Mouse (Mus musculus) urinary bladder, postnatal 14 days (tissue): Measurements from ENCODE around the gene Zfp746.

ENCODE experiments used
- DNase-seq: peaks from one replicate; pipeline ENCODE4 v3.0.0; 2021; ENCODE audit warnings: low spot score

Zfp746 gene

GRCm38 (mm10) chr6:48047114-48047449, 39.3 kb downstream of the Zfp746 start:
- DNase-seq: no peak

- DNase-seq: no peak
These were observed 53.7 kb downstream of the Zfp746 start for GRCm38 (mm10) chr6:48032661-48033060.

- DNase-seq: no peak
These were observed 60.3 kb downstream of the Zfp746 start for GRCm38 (mm10) chr6:48025905-48026660.

GRCm38 (mm10) chr6:48024994-48025345, 61.4 kb downstream of the Zfp746 start:
- DNase-seq: no peak

- DNase-seq: no peak
These were observed 61.9 kb downstream of the Zfp746 start for GRCm38 (mm10) chr6:48024330-48024993.

GRCm38 (mm10) chr6:48022672-48023071, 63.7 kb downstream of the Zfp746 start:
- no peak for DNase-seq

GRCm38 (mm10) chr6:48021678-48022077, 64.7 kb downstream of the Zfp746 start:
- DNase-seq: no peak

GRCm38 (mm10) chr6:48020006-48020405, 66.4 kb downstream of the Zfp746 start:
- DNase-seq: no peak

GRCm38 (mm10) chr6:48016841-48017240, 69.6 kb downstream of the Zfp746 start:
- DNase-seq: no peak

- DNase-seq: peak; percentile 64
These were observed 70.3 kb downstream of the Zfp746 start for GRCm38 (mm10) chr6:48016090-48016521.
